Mouse (Mus musculus) small intestine, adult 2 months (tissue): Measurements from ENCODE around the gene Hlcs. TPM values are rescaled to one million over a fixed set of nuclear protein-coding genes. Genes with fewer than 3 reads are reported as not detected.

Experiments
- H3K27ac ChIP-seq: fragments of 200-500 bp; 2 replicates; pipeline ENCODE4 v1.5.1; 2012; ENCODE audit warnings: low read depth, low read length, control low read depth, inconsistent platforms; ENCODE audit not compliant: insufficient read depth
- H3K27me3 ChIP-seq: fragments of 200-500 bp; 2 replicates; pipeline ENCODE4 v1.6.1; 2012; ENCODE audit warnings: mild to moderate bottlenecking, moderate library complexity, low read length, inconsistent platforms; ENCODE audit not compliant: control insufficient read depth, insufficient read depth
- H3K36me3 ChIP-seq: fragments of 200-500 bp; 2 replicates; pipeline ENCODE4 v1.6.1; 2012; ENCODE audit warnings: mild to moderate bottlenecking, low read length, control low read depth, inconsistent platforms; ENCODE audit not compliant: control insufficient read depth, insufficient read depth
- H3K4me1 ChIP-seq: fragments of 200-500 bp; 2 replicates; pipeline ENCODE4 v1.6.1; 2012; ENCODE audit warnings: low read length, inconsistent platforms, mixed read lengths; ENCODE audit not compliant: control insufficient read depth, insufficient read depth, insufficient read length
- H3K4me3 ChIP-seq: fragments of 200-500 bp; 2 replicates; pipeline ENCODE4 v1.5.1; 2012; ENCODE audit warnings: low read depth, mild to moderate bottlenecking, control low read depth, inconsistent platforms, low read length, moderate library complexity
- CTCF ChIP-seq: fragments of 200-500 bp; IDR thresholded peaks from 2 replicates; pipeline ENCODE4 v1.5.1; 2012; ENCODE audit warnings: low read depth, mild to moderate bottlenecking, control low read depth, inconsistent platforms, low read length, moderate library complexity, mixed read lengths; ENCODE audit not compliant: insufficient replicate concordance, insufficient read length; ENCODE audit errors: extremely low read depth
- POLR2A ChIP-seq: fragments of 200-500 bp; IDR thresholded peaks from 2 replicates; pipeline ENCODE4 v1.6.1; 2012; ENCODE audit warnings: low read depth, mild to moderate bottlenecking, control low read depth, inconsistent platforms, low read length, moderate library complexity
- WGBS: fragments of 180-500 bp; shearing (Covaris S2); methylation state at CpG from one replicate; pipeline ENCODE4 v1.1.7; 2018; 5-methylcytosine and 5-hydroxymethylcytosine counted together
- polyA plus RNA-seq: library from polyadenylated mRNA; depleted of rRNA; stranded (reverse); fragments of >200 nt; gene quantifications from 2 replicates; pipeline ENCODE4 v1.2.3, GENCODE M21; 2012

The Hlcs gene
- polyA plus RNA-seq, 1 experiment = 3.2 TPM

DNA sequence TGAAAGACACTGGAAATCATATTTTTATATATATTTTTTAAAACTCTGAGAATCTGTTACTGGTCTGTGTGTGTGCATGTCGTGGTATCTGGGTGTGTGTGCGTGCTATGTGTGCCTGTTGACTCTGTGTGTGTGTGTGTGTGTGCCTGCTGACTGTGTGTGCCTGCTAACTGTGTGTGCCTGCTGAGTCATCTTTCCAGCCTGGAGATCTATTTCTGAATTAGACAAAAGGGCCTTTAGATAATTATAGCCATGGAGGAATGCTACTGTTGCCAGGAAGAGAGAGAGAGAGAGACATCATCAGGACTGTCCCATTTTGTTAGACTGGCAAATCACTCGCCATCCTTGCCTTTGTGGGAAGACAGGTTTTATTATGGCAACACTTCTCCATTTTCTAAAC, 103.7 kb downstream of the Hlcs start:
- WGBS = 60% methylated on average over 3 of the region's 3 CpGs
- Histone ChIP-seq H3K36me3 (no peaks in the 10 kb centered on the region), H3K27ac (no peak overlapping the region), H3K4me3 (no peak overlapping the region), H3K27me3 (no peaks in the 10 kb centered on the region), H3K4me1 (no peaks in the 10 kb centered on the region)
- TF ChIP-seq CTCF = no peak
- no peak for TF ChIP-seq POLR2A

DNA sequence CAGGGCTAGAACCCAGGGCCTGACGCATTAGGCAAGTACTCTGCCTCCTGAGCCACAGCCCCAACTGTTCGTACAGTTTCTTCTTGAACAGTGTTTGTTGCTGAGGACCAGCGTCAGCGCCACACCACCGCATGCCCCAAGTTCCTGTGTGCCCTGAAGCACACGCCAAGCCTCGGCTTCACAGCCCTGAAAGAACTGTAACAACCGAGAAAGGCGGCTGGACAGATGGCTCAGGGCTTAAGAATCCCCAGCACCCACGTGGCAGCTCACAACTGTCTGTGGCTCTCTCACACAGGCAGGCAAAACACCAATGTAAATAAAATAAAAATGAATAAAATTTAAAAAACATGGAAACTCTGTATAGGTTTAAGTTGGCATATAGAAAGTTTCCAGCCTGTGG, 104.5 kb downstream of the Hlcs start:
- no peaks in the 10 kb centered on the region for H3K27me3 ChIP-seq
- no peak overlapping the region for H3K27ac ChIP-seq
- no peak for TF ChIP-seq POLR2A
- no peak for TF ChIP-seq CTCF
- H3K4me3 ChIP-seq = no peak overlapping the region
- 91% methylated on average over 10 of the region's 10 CpGs for WGBS
- H3K4me1 ChIP-seq = no peaks in the 10 kb centered on the region
- H3K36me3 ChIP-seq = no peaks in the 10 kb centered on the region

DNA sequence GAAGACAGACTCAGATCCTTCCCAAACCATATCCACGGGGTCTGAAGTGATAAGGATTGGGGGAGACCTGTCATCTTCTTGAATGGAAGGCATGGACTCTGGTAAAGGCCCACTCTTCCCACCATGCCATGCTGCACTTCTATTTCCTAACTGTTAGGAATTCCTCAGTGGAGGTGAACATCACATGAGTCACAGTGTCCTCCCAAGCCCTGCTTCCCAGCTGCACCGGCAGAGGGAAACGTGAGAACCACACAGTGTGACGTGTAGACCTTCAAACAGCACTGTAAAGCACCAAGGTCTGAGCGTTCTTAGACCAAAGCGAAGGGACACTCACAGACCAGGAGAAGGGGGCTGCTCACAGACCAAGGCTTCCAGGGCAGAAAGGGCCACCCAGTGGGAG, 105.2 kb downstream of the Hlcs start:
- WGBS = 93% methylated on average over 6 of the region's 6 CpGs
- no peaks in the 10 kb centered on the region for H3K4me1 ChIP-seq
- H3K27me3 ChIP-seq = no peaks in the 10 kb centered on the region
- H3K36me3 ChIP-seq = no peaks in the 10 kb centered on the region
- H3K4me3 ChIP-seq = no peak overlapping the region
- TF ChIP-seq CTCF (no peak), POLR2A (no peak)
- H3K27ac ChIP-seq = no peak overlapping the region

DNA sequence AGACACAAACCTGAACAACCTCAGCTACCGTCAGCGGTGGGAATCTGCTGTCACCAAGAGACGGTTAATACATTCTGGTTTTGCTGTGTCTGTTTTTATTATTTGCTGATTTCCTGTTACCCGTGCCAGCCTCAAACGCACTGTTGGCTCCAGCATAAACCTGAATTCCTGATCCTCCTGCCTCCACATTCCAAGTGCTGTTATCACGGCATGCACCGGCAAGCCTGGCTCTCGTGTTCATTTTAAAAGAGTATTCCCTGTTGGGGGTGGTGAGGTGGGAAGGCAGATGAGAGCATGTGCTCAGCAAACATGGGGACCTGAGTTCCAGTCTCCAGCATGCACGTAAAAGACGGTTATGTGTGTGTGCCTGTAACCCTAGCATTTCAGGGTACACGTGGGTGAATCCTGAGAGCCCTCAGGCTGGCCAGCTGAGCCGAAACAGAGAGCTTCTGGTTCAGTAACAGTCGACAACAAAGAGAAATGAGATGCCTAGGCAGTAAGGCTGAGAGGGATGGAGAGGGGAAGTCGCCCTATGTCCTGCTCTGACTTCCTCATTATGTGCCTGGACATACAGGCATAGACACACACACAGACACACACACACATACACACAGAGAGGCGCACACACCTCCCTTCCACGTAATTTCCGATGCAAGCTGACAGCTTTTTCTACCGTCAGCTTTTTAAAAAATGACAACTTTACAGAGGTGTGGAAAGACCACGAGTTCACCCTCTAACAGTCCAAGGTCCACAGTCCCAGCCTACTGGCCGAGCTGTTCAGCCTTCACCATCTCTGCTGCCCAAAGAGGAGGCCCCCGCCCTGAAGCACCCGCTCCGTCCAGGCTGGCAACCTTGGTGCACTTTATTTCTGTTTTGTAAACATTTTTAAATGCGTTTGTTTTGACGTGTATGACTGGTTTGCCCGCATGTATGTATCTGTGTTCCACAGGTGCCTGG, 107.6 kb downstream of the Hlcs start:
- TF ChIP-seq CTCF = no peak
- TF ChIP-seq POLR2A = no peak
- Histone ChIP-seq H3K4me1 (no peaks in the 10 kb centered on the region), H3K27ac (no peak overlapping the region), H3K36me3 (no peaks in the 10 kb centered on the region), H3K27me3 (no peaks in the 10 kb centered on the region), H3K4me3 (no peak overlapping the region)
- WGBS = 64% methylated on average over 26 of the region's 26 CpGs

DNA sequence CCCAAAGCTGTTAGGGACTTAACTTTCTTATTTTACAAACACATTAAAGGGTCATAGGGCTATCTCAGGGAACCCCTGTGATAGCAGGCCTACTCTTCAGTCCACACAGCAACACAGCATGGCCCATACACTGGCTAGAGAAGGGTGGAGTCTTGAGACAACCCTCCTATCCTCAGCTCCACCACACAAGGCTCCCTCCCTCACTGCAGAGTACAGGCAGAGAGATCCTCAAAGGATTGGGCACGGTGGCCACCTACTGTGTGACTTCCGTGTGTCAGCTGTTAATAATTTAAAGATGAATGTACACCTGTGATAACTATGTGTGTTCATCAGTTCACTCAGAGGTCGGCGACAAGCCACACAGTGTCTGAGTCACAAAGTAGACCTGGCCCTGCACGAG, 112.0 kb downstream of the Hlcs start:
- no peak for TF ChIP-seq POLR2A
- no peak for TF ChIP-seq CTCF
- 36% methylated on average over 5 of the region's 5 CpGs for WGBS
- no peak overlapping the region for H3K4me3 ChIP-seq
- no peaks in the 10 kb centered on the region for H3K36me3 ChIP-seq
- H3K27me3 ChIP-seq = no peaks in the 10 kb centered on the region
- H3K4me1 ChIP-seq = no peaks in the 10 kb centered on the region
- no peak overlapping the region for H3K27ac ChIP-seq

DNA sequence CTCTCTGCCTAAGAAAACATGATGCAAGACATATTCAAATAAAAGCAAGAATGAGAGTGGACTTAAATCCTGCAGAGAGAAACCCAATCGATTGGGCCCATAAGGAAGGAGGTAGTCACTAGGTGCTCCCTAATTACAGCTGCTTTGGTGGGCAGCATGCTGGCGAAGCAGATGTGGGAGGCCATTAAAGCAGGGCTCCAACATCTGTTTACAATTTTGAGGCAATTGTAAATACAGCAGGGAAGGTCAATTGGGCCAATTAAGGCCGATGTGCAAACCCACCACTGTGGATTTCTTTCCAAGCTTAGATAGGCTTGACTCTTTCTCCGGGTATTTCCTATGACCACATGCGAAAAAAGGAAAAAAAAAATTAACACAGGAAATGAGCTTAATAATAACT, 117.5 kb downstream of the Hlcs start:
- no peak for TF ChIP-seq CTCF
- TF ChIP-seq POLR2A = no peak
- Histone ChIP-seq H3K4me3 (no peak overlapping the region), H3K27ac (no peak overlapping the region), H3K4me1 (no peaks in the 10 kb centered on the region), H3K27me3 (no peaks in the 10 kb centered on the region), H3K36me3 (no peaks in the 10 kb centered on the region)
- WGBS = 67% methylated on average over 5 of the region's 5 CpGs

DNA sequence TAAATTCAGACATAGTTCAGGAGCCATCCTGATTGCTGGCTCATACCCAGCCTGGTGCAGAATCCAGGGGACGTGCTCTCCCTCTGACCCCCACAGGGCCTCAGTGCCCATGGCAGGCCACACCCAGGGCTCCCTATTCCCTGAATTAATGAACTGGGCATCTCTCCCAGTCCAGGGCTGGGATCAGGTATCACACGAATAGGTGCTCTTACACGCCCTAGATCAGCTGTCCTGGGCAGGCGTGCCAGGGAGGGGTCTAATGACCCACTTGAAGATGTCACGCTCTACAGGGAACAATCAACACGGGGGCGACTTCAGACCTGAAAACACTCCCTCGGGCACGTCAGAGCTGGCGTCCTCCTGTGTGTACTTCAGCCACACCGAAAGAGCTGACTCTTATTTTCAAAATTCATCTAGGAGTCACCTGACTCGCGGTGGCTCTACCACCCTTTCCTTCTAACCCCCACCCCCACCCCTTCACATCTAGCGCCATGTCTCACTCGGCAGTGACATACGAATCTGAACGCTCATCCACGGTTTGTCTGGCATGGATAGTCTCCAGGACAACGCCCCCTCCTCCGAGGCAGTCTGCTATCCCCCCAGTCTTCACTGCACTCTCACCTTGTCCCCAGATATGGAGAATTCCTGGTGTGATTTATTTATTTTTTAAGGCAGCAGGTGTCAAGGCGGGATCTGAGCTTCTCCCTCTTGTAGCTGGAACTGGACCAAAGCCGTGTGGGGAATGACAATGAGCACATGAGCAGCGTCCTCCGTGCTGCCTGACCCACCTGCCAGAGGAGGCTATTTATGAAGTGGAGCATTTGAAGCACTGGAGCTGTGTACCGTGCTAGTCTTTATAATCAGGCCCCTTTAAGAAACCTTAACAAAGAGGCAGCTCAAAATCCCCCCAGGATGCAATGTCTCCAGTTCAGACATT, 121.7 kb downstream of the Hlcs start:
- H3K4me1 ChIP-seq = no peaks in the 10 kb centered on the region
- H3K4me3 ChIP-seq = no peak overlapping the region
- no peaks in the 10 kb centered on the region for H3K27me3 ChIP-seq
- 78% methylated on average over 25 of the region's 25 CpGs for WGBS
- no peaks in the 10 kb centered on the region for H3K36me3 ChIP-seq
- no peak overlapping the region for H3K27ac ChIP-seq
- TF ChIP-seq CTCF (no peak), POLR2A (no peak)
